ENCODE assay signal across 9 mouse cellular contexts in the genomic region with DNA sequence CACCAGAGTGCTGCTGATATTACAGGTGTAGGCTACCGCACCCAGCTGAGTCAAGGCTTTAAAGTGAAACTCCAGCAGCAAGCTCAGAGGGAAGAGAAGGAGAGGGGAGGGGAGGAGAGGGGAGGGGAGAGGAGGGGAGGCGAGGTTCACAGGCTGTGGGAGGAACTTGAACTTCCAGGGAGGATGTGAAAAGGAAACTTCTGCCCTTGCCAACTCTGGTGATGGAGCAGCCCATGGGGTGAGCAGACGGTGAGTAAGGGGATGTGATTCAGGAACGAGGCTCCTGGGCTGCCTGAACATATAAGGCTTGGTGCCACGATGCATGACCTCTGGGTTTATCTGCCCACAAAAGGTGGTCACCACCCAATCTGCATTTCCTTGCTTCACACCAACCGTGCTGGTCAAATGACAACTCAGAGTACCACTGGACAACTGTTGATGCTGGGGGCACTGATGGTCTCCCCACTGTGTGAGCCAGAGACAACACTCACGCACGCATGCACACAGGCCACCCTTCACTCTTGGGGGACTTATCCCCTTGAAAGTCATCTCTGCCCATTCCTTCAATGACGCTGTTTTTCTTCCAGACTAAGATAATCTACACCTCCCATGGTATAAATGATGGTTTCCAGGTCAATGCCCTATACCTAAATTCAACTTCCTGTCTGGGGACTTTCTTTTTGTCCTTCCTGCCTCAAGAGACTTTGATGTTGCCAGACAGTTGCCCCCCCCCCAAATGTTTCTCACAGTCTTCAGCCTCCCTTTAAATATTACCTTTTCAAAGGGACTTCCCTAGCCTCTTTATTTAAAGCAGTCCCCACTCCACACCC.
DNase-seq lines count a peak whose midpoint lies in the region; ATAC-seq and TF ChIP-seq lines count a peak whose summit lies in the region.
"Had no signal": no experiment of that assay in that cellular context is flagged by ENCODE, and none has a peak within 500 bp of the region (broad histone marks: within the 10 kb centered on the region; RNA-seq: fewer than 3 reads in every experiment).

No protein-coding gene starts in this region.

- no peak overlapping the region for H3ac ChIP-seq in myocyte (ENCODE audit: control insufficient read depth, insufficient read length)

- ATAC-seq in activated CD4-positive, CD25-positive, alpha-beta regulatory T cell, adult 4 months: peak; percentile 70
- peak; percentile 31; the same call in 1 of the 2 replicates for ATAC-seq in heart, postnatal 0 days (ENCODE audit: insufficient read depth, low read depth)

- no peak overlapping the region for H3K9ac ChIP-seq in heart, postnatal 0 days (replicated peaks; ENCODE audit: low read depth, low read length)

- WGBS in lung, adult 2 months: 39% methylated on average over 8 of the region's 9 CpGs
- WGBS in heart, postnatal 0 days: 48% methylated on average over 9 of the region's 9 CpGs
- 41% methylated on average over 9 of the region's 9 CpGs for WGBS in thymus, adult 2 months

- no peaks in the 10 kb centered on the region for H3K9me3 ChIP-seq in heart, postnatal 0 days (replicated peaks; ENCODE audit: control insufficient read depth, low read length)

- H3K4me1 ChIP-seq in lung, adult 2 months (ENCODE audit: control insufficient read depth, insufficient read depth, low read length): peaks cover 29% of the 10 kb centered on the region
- peaks cover 47% of the 10 kb centered on the region for H3K4me1 ChIP-seq in heart, postnatal 0 days (ENCODE audit: control insufficient read depth, insufficient read depth)
- peaks cover 21% of the 10 kb centered on the region for H3K4me1 ChIP-seq in thymus, adult 2 months (replicated peaks; ENCODE audit: control insufficient read depth, insufficient read depth, low read length)

- no peak for TF ChIP-seq POLR2A in lung, adult 2 months (IDR thresholded peaks at IDR 0.05; ENCODE audit: borderline replicate concordance, extremely low read depth, low read depth, low read length)
- no peak for TF ChIP-seq POLR2A in myocyte (IDR thresholded peaks at IDR 0.05; ENCODE audit: insufficient read length, low read depth)
- TF ChIP-seq POLR2A in thymus, adult 2 months (IDR thresholded peaks at IDR 0.05; ENCODE audit: control insufficient read depth, extremely low read depth, insufficient read depth, low read length, poor library complexity): no peak

- H3K4me3 ChIP-seq in lung, adult 2 months (replicated peaks; ENCODE audit: extremely low read depth, low read depth, low read length): no peak overlapping the region
- H3K4me3 ChIP-seq in heart, postnatal 0 days (ENCODE audit: low read depth, low read length): no peak overlapping the region
- H3K4me3 ChIP-seq in myocyte: peak overlapping the region; percentile 14
- no peak overlapping the region for H3K4me3 ChIP-seq in thymus, adult 2 months (ENCODE audit: control insufficient read depth, insufficient read depth, low read length)

- H3K27ac ChIP-seq in heart, postnatal 0 days (ENCODE audit: low read depth): peak overlapping the region; percentile 43
- H3K27ac ChIP-seq in thymus, adult 2 months (ENCODE audit: control insufficient read depth, insufficient read depth, low read length): no peak overlapping the region; the same call in 1 of the 2 replicates

- TF ChIP-seq EP300 in heart, postnatal 0 days (IDR thresholded peaks at IDR 0.05; ENCODE audit: low read depth): no peak

- no peaks in the 10 kb centered on the region for H3K27me3 ChIP-seq in heart, postnatal 0 days (ENCODE audit: control insufficient read depth, insufficient read depth, low read length)
- H3K27me3 ChIP-seq in myocyte (ENCODE audit: control insufficient read depth, insufficient read depth, insufficient read length): no peaks in the 10 kb centered on the region
- no peaks in the 10 kb centered on the region for H3K27me3 ChIP-seq in thymus, adult 2 months (ENCODE audit: control insufficient read depth, insufficient read depth, low read length)

- H3K79me2 ChIP-seq in myocyte (ENCODE audit: control insufficient read depth, insufficient read depth): peaks cover 79% of the 10 kb centered on the region

- H3K36me3 ChIP-seq in heart, postnatal 0 days (replicated peaks; ENCODE audit: control insufficient read depth, insufficient read depth, low read length): no peaks in the 10 kb centered on the region
- H3K36me3 ChIP-seq in myocyte (ENCODE audit: control insufficient read depth, insufficient read depth): no peaks in the 10 kb centered on the region
- H3K36me3 ChIP-seq in thymus, adult 2 months (ENCODE audit: control insufficient read depth, insufficient read depth, low read length): no peaks in the 10 kb centered on the region

- peak overlapping the region; percentile 3; the same call in 1 of the 2 replicates for H3K4me2 ChIP-seq in heart, postnatal 0 days (ENCODE audit: low read depth, low read length)
- peak overlapping the region; percentile 97 for H3K4me2 ChIP-seq in myocyte (ENCODE audit: low read depth)

- TF ChIP-seq CTCF in lung, adult 2 months (IDR thresholded peaks at IDR 0.05; ENCODE audit: insufficient read depth, low read length): no peak
- no peak for TF ChIP-seq CTCF in heart, postnatal 0 days (IDR thresholded peaks at IDR 0.05; ENCODE audit: low read depth)
- no peak for TF ChIP-seq CTCF in thymus, adult 2 months (IDR thresholded peaks at IDR 0.05; ENCODE audit: borderline replicate concordance, control insufficient read depth, extremely low read depth, insufficient read depth, low read length, poor library complexity)

- peak; percentile 42 to 51 for DNase-seq in lung, adult 18-20 months
- DNase-seq in lung, adult 2 months: no peak
- no peak for DNase-seq in heart, postnatal 0 days (ENCODE audit: low spot score)
- no peak for DNase-seq in urinary bladder, postnatal 14 days (ENCODE audit: low spot score)
- no peak for DNase-seq in thymus, adult 2 months
- DNase-seq in layer of hippocampus, adult 8-10 months (ENCODE audit: low spot score in 2 of 2): no peak
- DNase-seq: thymus, postnatal 14 days had no signal

TF ChIP-seq in myocyte, 11 proteins besides CTCF, POLR2A, EP300 and RAD21:
- TF ChIP-seq E2F4 (IDR thresholded peaks at IDR 0.05; ENCODE audit: insufficient read depth) (no peak), MYOD1 (IDR thresholded peaks at IDR 0.05; ENCODE audit: control insufficient read depth in 1 of 3, insufficient read length in 2 of 3, low read depth in 2 of 3) (peak in 1 of 3 experiments; percentile 64), MYOG (IDR thresholded peaks at IDR 0.05; ENCODE audit: control insufficient read depth in 1 of 3, insufficient read depth in 1 of 3, insufficient read length in 2 of 3, low read depth in 2 of 3) (peak in 1 of 3 experiments; percentile 44)
TF ChIP-seq in myocyte: peak in this region for 2.

Comparison
In these comparisons a context has a peak if more than half of its experiments do, and no peak if none do; other contexts are left out.
1. DNase-seq: peak in lung, adult 18-20 months (2 of 2); none in lung, adult 2 months (single experiment), heart, postnatal 0 days (single experiment), urinary bladder, postnatal 14 days (single experiment), thymus, adult 2 months (single experiment) and layer of hippocampus, adult 8-10 months (0 of 2).